Mouse (Mus musculus) right cerebral cortex, postnatal 4 days (tissue): ENCODE data around the gene Phactr2.

Source experiments
- DNase-seq: peaks from one replicate; pipeline ENCODE4 v3.0.0-alpha.2; 2022

Phactr2 gene

DNA sequence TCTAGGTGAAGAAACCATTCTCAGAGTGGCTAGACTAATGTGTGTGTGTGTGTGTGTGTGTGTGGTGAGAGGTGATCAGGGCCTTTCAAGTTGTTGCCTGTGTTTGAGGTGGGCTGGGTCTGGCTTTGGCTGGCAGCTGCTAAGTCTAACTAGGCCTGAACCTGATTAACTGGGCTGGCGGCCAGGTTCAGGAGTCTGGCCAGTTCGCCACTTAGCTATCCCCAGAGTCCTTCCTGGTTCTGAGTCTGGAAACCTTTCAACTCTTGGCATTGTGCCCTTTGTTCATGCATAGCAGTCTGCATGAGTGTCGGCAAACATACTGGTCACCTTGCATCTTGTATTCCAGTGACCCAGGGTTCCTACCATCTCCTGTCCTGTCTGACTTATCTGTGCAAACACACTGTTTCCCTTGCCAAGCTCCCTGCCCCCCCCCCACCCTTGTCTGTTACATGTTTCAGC is 27.4 kb downstream of the Phactr2 start:
- peak; percentile 26 for DNase-seq

DNA sequence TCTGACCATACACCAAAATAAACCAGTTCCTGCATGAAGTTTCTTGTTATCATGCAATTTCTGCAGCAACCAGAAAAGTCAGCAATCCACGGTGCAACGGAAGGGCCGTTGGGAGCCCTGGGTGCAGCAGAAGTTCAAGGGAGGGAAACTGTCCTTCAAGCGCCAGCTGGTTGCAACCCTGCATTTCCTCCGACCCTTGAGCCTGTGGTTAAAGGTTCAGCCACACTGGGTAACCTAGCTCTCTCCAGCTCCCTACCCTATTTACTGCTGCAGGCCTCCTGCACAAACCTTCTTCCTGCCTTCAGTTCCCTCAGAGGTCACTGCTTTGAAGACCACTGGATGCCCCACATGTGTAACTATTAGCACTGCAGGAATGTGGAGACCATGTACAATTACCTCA is 30.0 kb downstream of the Phactr2 start:
- DNase-seq: no peak

DNA sequence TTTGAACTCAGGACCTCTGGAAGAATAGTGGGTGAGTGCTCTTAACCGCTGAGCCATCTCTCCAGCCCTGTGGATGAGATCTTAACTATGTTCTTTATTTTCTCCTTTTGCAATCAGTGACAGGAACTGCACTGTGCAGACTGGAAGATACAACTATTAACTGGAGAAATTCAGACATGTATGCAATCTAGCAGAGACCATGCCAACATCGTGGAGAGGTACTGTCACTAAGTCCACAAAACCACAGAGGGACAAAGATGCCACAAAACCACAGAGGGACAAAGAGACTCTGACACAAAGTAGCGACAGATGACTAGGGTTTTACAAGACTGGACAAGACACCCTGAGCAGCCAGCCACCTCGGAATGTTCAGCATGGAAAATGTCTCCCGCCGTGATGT is 30.6 kb downstream of the Phactr2 start:
- no peak for DNase-seq

DNA sequence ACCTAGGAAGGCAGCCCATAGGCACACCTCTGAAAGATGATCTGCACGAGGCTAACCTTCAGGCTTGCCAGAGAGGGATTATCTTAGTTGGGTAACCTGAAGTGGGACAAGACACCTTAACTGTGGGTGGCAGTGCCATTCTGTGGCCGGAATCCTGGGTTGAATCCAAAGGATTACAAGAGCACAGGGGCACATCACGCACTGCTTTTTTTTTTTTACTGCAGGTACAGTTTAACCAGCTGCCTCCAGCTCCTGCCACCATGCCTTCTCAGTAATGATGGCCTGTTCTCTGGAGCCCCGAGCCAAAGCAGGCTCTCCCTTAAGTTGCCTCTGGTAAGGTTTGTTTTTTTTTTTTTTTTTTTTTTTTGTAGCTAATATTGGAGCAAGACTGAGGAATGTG is 33.9 kb downstream of the Phactr2 start:
- DNase-seq: no peak

DNA sequence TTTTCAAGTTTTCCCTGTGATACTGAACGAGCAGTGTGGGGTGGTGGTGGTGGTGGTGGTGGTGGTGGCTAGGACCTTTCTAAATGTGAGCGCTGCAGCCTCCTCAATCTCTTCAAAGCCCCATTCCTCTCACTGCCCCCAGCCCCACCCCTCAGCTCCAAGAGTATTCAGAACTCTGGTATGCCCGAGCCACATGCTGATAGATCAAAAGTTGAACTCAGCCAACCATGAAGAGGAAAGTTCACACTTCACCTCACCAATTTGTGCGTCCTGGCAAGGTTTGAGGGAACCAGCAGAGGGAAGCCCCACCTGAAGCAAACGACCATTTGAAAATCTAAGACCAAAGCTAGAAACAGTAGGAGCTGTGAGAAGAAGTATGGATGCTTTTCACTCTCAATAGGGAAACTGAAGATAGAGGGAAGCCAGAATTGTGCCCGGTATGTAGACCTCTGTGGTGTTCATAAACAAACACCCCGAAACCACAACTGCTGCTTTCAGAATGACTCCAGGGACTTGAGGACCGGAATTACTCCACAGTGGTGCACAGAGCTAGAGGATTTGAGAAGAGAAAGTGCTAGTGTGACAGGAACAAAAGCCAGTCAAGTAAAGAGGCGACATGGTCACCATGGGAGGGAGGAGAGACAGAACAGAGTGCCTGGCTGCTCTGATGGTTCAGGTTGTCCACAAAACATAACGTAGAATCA is 35.9 kb downstream of the Phactr2 start:
- DNase-seq: no peak

DNA sequence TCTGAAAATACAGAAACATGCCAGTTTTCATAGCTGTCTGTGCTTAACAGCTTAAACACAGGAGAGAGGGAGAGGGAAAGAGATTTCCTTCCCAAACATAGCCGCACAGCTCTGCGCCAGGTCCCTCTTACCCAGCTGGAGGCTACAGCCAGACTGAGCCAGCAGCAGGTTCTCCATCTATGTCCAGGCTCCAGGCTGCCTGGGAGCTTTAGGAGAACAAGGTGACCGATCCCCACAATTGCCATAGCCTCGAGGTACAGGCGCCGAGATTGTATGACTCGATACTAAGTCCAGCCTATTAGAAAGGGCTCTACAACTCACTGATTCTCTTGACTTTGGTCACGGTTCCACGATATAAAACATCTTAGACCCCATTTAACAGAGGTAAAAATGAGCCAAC is 37.2 kb downstream of the Phactr2 start:
- no peak for DNase-seq

DNA sequence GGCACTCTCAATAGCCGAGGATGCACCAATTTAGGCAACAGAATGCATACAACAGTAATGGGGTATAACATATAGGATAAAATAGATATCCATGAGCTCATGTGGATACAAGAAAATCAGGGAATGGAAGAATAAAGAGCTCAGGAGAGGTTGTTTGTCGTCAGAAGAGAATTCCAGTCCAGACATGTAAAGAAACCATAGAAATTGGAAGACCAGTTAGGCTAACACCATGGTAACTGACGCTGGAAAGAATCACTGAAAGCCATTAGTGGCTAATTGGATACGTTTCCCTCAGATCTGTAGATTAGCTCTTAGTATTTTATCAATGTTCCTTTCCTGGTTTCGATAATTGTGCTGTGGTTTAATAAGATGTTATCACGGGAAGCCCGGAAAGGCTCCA is 41.2 kb downstream of the Phactr2 start:
- no peak for DNase-seq

DNA sequence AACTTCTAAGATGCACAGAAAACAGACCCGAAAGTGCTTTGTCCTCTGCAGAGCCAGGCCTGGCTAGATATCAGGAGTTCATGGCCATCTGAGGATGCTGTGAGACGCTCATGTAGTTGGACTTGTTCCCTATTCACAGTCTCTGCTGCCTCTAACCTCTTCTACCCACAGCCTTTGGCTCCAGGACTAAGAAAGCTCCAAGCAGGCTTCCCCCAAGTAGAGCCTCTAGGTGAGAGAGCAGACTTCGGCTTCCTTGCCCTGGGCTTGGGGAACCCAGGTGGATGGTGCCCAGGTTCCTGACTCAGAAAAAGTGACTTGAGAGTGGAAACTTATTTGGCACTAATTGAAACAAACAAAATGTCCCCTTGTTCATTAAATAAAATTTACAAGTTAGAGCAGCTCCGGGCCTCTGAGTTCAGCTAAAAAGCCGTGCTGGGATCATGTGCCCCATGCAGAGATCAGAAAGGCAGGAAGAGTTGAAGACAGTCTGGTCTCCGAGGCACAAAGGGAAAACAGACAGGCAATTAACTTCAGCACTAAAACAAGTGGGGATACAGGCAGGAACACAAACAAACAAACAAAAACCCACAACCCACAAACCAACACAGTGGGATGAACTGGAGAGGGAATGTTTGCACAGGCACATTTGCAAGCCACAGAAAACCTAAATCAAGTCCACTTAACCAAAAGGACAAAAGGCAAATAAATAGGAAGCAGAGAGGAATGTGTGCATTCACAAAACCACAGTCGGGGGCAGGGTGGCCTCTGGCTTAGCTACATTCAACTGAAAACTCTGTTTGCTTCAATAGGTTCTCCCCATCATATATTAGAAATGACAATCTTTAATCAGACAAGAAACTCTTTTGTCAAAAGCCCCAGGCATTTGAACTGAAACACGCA is 42.3 kb downstream of the Phactr2 start:
- no peak for DNase-seq

DNA sequence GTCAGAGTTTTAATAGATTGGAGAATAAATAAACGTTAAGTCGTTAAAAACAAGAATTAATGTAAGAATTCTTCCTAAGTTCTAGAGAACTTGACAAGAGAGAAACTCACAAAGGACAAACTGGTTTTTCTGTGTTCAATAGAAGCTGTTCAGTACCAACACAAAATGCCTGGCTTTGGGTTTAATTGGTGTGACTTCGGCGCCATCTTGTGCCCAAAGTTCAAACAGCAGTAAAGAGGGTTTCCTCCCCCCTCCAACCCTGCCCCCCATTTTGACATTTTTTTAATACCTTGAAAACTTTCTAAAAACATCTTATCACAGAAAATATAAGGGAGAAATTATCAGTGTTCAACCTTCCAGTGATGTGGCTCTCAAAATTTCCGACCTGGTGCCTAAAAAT is 44.4 kb downstream of the Phactr2 start:
- peak; percentile 59 for DNase-seq

DNA sequence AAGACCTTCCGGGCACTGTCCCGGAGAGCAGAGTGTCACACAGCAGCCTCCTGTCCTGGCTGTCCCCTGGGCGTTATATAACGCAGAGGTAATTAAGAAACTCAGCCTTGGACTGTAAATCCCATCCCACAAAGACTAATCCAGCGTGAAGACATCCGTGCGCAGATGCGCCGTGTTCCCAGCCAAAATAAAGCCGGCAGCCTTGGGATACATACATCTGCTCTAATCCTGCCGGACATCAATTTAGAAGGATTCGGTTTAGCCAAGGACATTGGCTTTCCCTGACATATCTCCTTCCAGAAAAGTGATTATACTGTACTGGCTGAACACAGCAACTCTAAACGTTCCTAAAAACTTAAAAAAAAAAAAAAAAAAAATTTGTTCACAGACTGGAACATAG is 45.0 kb downstream of the Phactr2 start:
- DNase-seq: no peak

DNA sequence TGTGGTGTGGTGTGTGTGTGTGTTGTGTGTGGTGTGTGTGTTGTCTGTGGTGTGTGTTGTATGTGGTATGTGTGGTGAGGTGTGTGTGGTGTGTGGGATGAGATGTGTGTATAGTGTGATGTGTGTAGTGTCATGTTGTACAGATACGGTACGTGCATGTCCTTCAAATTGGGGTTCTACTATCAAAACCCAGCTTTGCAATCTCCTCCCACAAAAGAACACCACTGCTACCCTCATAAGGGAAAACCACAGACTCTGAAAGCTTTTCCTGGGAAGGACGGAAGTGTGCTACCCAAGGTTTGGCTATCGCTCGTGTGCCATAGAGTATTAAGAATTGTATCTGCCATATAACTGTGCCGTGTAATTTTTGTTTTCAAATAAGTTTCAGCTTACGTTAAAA is 45.7 kb downstream of the Phactr2 start:
- DNase-seq: no peak

DNA sequence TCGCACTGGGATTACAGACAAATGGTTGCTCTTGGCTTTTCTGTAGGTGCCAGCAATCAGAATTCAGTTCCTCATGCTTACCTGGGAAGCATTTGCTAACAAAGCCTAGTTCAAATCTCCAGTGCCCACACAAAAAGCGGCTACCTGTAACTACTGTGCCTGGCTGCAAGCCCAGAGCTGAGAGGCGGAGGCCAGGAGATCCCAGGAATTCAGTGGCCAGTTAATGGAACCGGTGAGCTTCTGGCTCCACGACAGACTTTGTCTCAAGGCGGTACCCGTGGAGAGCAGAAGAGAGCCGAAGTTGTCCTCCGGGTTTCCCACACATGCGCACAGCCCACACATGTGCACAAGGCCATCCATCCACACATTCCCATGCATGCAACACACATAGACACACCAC is 46.6 kb downstream of the Phactr2 start:
- DNase-seq: no peak

DNA sequence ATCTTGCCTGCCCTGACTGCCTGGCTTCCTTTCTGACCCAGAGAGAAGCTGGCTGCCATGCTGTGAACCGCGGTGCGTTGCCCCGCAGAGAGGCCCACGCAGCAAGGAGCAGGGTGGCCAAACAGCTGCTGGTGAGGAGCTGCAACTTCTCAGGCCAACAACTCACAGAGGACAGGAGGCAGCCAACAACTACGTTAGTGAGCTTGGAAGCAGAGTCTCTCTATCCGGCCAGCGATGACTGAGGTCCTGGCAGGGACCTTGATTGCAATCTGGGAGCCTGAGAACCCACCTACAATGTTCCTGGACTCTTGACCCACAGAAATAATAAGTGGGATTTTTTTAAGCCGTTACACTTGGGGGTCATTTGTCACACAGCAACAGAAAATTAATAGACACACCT is 49.0 kb downstream of the Phactr2 start:
- no peak for DNase-seq

DNA sequence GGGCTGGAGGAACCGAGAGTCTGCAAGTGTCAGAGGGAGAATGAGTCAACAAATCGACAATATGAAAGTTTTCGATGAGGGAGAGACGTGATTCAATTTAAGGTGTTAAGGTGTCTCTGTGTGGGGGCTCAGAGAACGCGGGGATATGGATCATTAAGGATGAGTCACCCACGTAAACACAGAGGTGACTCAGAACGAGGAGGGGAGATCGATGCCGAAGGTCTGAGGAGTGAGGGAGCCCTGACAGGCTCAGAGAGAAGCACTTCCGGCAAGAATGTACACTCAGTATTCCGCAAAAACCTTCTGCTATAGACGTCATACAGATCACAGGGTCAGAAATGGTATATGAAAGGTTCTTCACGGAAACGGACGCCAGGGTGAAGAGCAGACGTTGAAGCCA is 49.7 kb downstream of the Phactr2 start:
- DNase-seq: no peak

DNA sequence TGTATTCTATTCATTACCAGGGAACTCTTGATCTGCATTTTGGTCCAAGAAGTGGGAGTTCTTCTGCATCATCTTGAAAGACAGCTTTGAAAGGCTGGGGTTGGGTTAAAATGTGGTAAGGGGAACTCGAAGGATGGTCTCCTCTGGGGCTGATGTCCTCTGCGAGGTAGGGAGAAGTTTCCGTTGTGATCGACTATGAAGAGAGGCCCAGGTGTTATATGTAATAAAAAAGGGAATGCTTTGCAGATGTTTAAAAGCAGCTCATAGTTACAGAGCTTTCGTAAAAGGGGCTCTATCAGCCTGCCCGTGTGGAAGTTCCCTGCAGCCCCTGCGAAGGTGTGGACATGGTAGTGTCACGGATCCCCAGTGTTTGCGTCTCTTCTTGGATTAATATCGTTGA is 50.2 kb downstream of the Phactr2 start:
- no peak for DNase-seq

DNA sequence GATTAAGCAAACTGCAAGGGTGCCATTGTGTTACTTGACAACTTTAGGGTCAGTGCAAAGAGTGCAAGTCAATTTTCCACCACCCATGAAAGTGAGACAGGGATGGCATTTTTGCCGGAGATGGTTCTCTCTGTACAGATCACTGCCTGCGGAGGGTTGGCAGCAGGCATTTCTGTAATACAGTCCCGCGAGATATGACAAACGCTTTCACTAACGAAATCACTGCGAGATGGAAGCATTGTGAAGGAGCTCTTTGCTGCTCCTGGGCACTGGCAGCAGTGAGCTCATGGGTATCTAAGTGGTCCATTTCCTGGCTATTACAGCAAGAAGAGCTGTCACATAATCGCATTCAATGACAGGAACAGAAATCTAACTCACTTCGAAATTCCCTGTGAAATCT is 52.1 kb downstream of the Phactr2 start:
- no peak for DNase-seq

DNA sequence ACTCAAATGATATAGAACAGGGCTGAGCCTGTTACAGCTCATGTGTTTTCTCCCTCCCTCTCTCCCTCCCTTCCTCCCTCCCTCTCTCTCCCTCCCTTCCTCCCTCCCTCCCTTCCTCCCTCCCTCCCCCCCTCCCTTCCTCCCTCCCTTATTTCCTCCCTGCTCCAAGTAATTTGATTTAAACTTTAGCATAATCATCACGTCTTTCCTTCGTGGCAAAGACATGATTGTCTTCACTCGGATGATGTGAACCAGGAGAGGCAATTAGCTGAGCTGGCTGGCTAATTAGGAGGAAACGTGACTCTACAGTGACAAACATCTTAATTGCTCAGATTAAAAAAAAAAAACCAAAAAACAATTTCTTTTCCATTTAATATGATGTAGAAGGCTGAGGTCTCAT is 55.0 kb downstream of the Phactr2 start:
- DNase-seq: no peak

DNA sequence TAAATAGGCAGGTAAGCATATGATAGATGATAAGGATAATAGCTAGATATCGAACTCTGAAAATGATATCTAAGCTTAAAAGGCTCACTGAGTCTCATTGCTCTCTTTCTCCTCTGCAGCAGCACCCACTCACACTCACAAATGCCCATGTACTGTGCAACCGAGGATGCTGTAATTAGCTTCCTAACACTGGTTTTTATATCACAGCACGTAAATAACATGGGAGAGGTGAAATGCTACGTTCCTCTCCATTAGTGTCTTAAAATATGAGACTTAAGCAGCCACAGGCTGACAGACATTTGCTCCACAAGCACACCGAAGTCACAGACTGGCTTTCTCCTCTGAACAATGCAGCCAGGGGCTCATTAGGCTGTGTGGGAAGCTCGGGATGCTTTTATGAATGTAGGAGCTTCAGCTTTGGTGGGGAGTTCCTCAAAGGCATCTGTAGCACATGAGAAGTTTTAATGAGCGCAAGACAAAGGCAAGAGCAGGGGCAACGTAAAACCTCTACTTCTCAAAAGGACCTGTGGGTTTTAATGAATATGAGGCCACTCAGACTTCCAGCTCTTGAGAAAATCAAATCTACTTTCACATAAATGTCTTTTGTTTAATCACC is 58.6 kb downstream of the Phactr2 start:
- DNase-seq: no peak

DNA sequence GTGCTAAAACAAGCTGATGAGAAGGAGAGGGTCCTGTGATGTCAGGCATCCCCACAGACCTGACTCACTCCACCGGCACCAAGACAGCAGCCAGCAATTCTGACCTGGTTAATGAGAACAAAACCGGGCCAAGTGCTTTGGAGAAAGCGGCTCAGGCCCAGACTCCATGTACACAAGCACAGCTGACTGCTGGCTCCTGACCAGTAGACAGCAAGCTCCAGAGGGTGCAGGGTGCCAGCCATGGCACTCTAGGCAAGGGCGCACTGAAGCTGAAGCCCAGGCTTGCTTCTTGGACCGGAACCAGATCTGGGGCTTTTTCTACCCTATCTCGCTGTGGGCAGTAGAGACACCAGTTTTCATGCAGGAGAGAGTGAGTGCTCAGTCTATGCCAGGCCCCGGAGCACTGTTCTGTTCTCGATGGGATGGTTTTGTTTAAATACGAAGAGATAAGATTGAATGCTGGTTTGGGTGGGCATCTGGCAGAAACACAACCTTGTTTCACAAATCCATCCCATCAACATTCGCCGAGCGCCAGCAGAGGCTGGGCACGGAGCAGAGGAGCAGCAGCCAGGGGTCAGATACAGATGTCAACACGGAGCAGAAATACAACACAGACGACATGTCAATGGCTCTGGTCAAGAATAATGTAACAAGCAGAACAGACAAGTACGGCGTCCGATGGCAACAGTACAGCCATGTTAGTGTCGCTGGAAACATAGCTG is 61.8 kb downstream of the Phactr2 start:
- DNase-seq: no peak

DNA sequence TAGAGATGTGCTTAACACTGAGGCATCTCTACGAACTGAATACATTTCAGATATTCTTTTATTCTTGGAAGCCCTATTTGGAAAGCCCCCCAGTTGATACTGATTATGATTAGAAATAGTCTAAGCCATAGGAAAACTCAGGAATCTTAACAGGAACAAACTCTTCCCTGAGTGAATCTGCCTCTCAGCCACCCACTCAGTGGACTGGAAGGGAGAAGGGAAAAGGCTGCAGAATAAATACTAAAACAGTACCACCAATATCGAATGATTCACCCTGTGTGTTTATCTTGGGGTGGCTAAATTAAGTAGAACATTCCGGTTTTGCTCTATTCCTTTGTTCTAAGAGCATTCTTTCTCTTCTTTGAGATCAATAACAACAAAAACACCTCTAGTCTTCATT is 63.2 kb downstream of the Phactr2 start:
- no peak for DNase-seq

DNA sequence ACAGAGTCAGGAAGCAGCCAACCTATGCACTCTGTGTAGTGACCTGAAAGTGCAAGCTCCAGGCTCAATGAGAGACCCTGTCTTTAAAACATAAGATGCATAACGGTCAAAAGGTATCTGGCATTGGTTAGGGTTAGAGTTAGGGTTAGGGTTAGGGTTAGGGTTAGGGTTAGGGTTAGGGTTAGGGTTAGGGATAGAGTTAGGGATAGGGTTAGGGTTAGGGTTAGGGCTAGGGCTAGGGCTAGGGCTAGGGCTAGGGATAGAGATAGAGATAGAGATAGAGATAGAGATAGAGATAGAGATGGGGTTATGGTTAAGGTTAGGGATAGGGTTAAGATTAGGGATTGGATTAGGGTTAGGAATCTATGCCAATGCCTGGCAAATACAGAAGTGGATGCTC is 72.2 kb downstream of the Phactr2 start:
- no peak for DNase-seq

DNA sequence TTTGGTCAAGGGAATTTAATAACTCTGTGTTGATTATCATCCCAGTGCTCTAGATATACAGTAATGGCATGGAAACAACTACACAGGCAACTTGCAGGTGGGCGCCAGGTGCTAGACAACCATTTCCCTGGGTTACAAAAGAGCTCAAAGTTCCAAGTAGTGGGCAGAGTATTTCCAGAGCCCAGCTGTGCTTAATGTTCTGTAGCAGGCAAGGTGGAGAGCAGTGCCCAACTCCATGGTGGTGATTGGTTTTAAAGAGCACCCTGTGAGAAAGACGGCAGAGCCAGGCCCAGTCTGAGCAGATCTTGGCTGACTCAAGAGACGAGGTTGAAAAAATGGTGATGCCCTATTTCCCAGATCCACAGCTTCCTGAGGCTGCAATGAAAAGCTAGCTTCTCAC is 78.5 kb downstream of the Phactr2 start:
- no peak for DNase-seq

DNA sequence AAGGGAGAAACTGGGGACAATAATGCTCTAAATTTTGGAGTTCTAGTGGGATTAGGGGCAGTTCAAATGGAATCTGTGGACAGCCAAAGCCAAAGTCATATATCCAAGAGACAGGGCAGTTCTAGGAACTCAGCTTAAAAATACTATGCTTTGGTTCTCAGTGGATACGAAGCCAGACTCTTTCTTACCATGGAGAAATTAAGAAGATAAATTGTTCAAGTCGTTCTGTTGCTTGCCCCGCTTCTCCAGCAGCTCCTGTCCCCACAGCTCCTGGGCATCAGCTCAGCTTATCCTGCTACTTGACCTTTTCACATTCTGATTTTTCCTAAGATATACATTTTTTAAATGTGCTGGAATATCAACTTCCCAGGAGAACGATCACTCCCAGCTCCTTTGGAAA is 80.2 kb downstream of the Phactr2 start:
- no peak for DNase-seq
